Mouse (Mus musculus): ENCODE results near the gene Micall2. TPM values are rescaled to one million over a fixed set of nuclear protein-coding genes. Genes with fewer than 3 reads are reported as not detected.
"Not testable (repeated sequence)": the region's sequence is repeated elsewhere in the genome, so short reads cannot be mapped to it uniquely, and the experiment has no call there.

The Micall2 gene
- total RNA-seq, 2 experiments from 2014 or later: 13.4 to 13.7 TPM

DNA sequence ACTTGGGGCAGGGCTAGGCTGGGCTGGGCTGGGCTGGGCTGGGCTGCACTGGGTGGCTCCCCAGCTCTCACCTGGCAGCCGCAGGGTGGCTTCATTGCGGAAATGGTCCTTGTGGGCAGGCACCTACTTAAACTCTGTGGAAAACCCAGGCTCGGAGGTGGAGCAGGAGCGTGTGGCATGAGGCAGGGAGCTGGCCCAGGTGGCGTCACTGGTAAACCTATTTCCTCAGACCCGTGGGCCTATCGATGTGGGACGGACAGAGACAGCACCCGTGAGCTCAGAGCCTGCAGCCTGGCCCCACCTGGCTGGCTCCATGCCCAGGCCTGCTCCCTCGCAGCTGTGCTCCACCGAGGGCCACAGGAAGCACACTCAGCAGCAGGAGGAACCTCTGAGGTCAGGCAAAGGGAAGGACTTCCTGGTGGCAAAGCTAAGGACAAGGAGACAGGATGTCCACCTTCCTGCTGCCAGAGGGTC lies 3.5 kb downstream of the Micall2 start:
- no peak for DNase-seq (ENCODE audit: low spot score in 2 of 2)

DNA sequence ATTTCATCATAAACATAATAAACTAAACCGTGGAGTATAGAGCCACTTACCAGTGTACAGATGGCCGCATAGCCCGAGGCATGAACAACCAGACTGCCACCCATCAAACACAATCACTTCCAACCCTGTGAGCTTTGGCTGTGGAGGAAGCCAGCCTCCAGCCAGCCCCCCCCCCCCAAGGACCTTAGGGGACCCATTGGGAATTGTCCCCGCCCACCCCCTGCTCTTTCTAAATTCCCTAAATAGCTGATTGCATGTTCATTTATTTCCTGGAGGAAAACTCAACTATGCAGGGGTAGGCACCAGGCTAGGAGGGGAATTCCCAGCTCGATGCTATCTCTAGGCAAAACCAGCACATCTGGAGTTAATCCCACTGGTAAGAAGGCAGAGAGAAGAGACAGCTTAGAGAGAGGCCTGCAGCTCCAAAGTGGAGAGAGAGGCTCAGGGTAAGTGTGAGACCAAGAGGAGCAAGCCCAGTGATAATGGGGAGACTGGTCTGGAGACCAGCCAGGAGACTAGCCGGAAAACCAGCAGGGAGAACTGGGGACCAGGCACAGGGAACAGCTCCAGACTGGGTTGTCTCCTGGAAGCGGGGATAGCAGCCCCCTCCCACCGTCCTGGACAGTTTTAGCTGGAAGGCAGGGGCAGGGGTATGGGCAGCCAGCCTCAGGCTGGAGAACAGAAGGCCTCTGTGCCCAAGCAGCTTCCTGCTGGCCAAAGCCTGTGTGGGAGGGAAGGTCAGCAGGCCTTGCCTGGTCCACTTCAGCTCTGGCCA lies 5.2 kb downstream of the Micall2 start:
- no peak for DNase-seq (ENCODE audit: low spot score in 2 of 2)

DNA sequence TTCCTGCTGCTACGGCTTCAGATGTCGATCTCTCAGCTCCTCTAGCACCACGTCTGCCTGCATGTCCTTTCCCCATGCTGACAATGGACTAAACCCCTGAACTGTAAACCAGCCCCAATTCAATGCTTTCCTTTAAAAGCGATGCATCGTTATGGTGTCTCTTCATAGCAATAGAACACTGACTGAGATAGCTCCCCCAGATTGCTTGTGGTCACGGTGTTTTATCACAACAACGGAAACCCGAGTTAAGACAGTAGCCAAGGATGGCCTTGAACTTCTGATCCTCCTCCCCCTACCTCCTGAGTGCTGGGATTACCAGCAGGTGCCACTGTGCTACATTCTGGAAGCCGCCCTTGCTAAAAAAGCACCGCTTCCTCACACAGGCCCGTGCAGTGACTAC lies 8.9 kb downstream of the Micall2 start:
- DNase-seq (ENCODE audit: low spot score in 2 of 2): no peak

DNA sequence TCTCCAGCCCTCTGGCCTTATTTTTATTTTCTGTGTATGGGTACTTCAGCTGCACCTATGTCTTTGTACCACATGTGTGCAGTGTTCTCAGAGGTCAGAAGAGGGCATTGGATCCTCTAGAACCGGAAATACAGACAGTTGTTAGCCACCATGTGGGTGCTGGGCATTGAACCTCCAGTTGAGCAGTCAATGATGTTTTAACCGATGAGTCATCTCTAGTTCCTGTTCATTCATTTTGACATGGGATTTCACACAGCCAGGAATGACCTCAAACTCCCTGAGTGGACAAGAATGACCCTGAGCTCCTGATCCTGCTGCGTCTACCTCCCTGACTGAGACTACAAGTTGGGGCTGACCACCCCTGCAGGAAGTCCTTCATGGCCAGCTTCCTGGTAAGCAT lies 9.9 kb downstream of the Micall2 start:
- no peak for DNase-seq (ENCODE audit: low spot score in 2 of 2)

DNA sequence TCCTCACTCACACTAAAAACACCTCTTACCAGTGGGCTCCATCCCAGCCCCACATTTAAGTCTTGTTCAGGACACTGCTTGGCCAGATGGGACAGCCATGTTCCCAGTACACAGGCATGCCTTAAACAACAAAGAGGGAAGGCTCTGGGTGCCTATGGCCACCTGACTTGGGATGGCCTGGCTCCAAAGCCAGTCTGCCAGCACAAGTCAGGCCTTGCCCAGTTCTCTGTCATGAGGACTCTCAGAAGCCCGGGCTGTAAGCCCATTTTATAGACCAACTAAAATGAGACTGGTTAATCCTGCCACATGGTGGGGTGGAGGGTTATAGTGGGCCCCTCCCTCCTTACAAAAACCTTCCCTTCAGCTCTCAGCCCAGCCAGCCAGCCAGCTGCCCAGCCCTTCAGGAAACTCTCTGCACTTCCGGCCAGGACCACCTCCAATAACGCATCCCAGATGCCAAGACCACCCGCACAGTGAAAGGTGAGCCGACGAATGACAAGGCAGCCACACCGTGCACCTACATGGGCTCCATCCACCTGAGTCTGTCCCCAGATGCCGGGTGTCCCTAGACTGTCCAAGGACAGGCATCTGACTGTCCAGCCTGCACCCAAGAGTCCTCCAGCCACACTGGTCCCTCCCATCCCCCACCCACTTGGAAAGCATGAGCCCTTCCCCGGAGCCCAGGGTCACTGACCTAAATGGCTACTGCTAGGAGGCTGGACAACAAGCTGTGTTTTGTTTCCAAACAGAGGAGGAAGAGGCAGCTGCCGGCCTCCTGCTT lies 11.6 kb downstream of the Micall2 start:
- DNase-seq (ENCODE audit: low spot score in 2 of 2): no peak

DNA sequence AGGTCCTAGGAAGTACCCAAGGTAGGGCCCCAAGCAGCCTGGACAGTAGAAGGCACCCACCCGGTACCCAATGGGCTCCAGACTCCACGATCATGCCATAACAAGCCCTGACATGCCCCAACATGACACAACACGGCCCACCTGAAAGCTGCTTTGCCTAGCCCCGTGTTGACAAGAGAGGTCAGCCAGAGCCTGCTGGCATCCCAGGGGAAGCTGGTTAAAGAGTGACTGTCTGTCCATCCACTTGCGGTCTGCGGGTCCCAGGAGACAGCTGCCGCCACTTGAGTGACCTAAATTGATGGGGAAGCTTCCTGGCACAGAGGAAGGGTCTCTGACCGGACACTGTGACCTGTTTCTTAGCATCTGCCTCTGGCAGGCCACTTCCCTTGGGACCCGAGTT lies 13.0 kb downstream of the Micall2 start:
- no peak for DNase-seq (ENCODE audit: low spot score in 2 of 2)

DNA sequence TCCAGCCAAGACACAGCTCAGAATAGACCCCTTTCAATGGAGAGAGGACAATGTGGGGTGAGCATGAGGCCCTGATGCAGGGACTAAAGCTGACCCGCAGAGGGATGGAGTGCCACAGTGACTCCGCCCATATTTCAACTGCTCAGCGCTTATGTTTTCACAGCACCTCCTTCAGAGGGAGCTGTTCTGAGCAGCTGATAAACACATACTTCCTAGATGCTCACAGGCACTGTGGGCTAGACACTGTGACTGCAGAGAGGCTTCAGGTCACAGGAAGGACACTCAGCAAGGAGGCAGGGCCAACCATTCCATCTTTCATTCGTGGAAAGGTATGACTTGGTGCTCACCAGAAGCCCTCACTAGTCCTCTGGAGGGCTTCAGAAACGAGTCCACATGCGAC lies 13.4 kb downstream of the Micall2 start:
- no peak for DNase-seq (ENCODE audit: low spot score in 2 of 2)

DNA sequence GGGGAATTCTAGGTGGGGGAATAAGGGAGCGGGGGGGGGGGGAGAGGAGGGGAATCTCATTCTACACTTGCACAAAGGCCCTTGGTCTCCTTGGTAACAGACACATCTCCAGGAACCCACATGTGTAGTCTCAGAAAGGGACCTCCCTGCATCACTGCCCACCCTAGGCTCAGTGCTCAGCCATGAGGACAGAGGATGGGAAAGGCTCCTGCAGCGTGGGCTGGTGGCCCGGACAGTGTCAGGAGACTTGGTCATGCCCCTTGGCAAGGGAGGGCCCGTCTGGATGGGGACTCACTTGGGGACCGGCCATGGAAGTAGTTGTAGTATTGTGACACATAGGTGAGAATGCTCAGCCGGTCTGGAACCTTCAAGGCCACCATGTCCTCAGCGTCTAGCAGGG lies 17.2 kb downstream of the Micall2 start:
- DNase-seq (ENCODE audit: low spot score in 2 of 2): no peak

DNA sequence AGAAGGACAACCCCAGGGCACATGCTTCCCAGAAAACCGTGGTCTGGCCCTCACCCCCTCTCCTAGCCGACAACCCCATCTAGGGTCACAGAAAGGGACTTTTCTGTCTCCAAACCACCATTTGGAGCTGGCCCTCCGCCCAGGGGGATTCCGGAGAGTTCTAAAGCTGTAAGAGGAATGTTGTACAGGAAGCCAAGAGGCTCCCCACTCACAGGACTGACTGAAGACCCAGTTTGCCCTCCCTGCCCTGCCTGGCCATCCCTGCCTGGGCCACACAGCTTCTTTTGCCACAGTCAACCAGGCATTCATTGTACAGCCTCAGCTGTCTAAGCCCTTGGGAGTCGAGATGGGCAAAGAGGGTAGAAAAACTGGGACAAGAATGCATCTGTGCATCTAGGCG lies 17.6 kb downstream of the Micall2 start:
- no peak for DNase-seq (ENCODE audit: low spot score in 2 of 2)

DNA sequence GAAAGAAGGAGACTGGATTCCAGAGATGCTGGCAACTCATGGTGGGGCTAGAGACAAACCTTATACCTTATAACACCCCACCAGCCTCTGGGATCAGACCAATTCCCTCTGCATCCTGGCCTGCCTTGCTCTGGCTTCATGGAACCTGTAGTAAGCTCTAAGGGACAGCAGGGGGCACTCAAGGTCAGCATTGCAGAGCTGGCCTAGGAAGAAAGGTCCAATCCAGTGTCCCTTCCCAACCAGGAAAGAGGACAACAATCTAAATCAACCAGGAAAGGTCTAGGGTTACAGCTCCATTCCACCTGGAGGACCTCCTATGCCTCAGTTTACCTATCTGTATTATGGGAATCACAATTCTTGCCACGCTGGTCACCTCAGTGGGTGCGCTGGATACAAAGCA lies 18.4 kb downstream of the Micall2 start:
- peak in 1 of 2 experiments; percentile 33 for DNase-seq (ENCODE audit: low spot score in 2 of 2)

DNA sequence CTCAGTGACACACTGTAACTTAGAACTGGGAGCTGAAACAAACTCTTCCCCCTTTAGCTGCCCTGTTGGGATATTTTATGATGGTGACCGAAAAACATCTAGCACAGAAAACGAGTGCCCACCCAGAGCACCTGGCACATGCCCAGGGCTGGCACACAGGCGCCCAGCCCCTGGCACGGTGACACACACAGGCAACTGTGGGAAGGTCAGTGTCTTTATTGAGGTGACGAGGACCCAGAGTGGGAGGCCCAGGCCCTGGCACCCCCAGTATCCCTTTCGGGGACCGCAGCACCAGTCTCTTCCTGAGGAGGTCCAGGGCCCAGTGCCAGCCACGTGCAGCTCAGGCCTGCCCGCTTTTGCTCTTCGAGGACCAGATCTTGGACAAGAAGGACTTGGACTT lies 29.6 kb downstream of the Micall2 start:
- no peak for DNase-seq (ENCODE audit: low spot score in 2 of 2)

DNA sequence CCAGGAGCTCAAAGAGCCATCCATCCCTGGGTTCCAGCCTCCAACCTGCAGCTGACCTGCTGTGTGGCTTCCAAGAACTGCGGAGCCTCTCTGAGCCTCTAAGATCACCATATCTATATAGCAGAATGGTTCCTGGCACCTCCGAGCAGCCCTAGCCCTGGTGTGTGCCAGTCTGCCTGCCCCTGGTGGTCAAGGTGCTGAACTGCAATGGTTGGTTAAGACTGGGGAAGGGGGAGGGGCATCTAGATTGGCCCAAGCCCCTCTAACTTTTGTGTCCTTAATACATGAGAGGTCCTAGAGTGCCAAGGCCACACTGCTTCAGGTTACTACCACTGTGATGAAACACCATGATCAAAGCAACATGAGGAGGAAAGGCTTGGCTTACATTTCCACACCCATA lies 33.2 kb downstream of the Micall2 start:
- no peak for DNase-seq (ENCODE audit: low spot score in 2 of 2)

DNA sequence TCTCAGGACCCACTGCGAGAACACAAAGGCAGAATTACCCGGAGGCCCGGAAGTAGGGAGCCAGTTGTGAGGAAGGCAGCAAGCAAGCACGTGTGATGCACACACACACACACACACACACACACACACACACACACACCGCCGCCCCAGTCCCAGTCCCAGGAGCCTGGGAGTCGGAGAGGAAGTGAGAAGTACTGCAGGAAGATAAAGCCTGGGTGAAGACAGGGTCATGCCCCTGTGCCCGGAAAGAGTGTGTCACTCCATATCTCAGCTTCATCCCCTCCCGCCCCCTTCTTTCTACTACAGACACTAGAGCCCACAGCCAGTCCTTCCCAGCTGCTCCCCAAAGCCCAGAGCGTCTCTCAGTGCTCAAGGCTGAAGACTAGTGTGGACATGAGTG lies 33.9 kb downstream of the Micall2 start:
- DNase-seq (ENCODE audit: low spot score in 2 of 2): no peak

DNA sequence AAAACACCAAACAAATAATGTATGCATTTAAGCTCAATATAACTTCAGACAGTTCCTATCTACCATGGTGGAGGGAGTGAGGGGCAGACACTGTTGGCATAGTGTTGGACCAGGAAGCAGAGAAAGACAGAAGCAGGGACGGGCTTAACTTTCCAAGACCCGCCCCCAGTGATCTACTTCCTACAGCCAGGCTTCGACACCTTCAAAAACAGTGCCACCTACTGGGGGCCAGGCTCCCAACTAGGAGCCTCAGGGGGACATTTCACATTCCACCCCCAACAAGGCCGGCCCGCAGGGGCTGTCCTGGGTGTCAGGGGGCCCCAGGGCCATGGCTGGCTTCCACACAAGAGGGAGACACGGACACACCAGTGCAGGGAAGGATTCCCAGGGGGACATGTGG lies 39.2 kb downstream of the Micall2 start:
- DNase-seq (ENCODE audit: low spot score in 2 of 2): no peak

DNA sequence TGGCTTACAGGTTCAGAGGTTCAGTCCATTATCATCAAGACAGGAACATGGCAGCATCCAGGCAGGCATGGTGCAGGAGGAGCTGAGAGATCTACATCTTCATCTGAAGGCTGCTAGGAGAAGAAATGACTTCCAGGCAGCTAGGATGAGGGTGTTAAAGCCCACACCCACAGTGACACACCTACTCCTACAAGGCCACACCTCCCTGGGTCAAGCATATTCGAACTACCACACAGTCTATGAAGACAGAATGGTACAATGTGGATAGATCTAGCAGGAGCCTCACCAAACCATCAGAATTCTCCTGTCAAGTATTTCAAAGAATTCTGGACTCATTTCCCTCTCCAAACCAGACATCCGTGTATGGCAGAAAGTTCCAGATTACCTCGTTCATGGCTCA lies 40.3 kb downstream of the Micall2 start:
- DNase-seq (ENCODE audit: low spot score in 2 of 2): not testable (repeated sequence)

DNA sequence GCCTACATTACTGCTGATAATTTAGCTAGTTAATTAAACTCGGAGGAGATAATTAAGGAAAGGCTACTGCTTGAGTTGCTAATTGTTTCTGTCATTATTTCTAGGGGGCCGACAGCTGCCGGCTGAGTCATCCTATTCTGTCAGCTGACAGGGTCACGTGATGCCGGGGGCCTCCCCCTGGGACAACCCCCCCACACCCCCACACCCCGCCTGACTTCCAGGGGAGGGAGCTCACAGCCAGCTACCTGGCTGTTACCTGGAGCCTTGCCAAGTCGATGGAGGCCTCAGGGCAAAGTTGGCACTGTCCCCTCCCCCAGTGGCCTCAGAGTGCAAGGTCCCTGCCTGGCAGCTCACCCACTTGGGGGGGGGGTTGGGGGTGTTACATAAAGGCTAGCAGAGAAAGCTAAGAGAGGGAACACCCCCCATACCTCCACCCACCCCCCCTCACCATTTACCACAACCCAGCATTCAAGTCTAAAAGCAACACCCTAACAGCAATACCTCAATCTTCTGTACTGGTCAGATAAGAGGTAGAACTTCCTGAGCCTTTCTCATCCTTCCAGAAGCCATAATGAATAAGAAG lies 41.1 kb downstream of the Micall2 start:
- no peak for DNase-seq (ENCODE audit: low spot score in 2 of 2)

DNA sequence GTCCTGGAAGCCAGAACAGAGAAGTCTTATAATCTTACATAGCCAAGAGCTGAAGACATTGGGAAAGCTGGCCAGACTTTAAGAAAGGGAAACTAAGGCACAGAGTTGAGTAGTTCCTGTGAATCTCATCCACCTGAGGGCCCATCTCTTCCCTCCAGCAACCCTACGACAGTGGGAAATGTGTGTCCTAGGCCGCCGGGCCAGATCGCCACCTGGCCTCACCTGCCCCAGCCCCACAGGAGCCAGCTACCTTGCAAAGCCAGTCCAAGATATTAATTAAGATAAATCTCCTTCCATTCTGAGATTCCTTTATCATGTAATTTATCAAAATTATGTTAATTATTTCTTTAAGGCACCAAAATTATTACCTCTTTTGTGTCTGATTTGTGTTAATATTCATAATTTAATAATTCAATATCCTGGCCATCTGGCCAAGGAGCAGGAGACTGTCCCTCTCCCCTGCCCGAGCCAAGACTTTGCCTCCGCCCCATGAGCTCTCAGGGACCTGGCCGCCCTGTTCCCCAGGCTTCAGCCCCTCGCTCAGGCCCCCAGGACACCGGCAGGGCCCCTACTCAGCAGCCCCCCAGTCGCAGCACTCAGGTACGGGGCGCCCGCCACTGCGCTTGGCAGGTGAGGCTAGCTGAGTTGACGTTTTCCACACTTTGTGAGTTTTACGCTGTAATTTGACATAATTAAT lies 41.7 kb downstream of the Micall2 start:
- DNase-seq (ENCODE audit: low spot score in 2 of 2): no peak

DNA sequence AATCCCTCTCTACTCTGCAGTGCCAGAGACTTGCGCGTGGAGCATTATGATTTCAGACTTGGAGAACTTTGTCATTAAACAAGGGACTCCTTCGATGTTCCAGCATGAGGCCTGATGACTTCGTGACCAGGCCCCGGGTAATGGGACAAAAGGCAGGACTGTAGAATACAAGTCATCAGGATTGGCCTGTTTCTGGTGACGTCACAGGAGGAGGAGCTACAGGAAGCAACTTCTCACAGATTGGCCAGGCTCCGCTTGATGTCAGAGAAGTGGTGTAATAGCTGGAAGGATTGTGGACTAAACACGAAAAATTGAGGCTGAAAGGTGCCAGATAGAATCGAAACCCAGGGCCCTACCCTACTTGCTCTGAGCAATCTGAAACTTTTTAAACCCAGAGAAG lies 45.3 kb downstream of the Micall2 start:
- no peak for DNase-seq (ENCODE audit: low spot score in 2 of 2)

DNA sequence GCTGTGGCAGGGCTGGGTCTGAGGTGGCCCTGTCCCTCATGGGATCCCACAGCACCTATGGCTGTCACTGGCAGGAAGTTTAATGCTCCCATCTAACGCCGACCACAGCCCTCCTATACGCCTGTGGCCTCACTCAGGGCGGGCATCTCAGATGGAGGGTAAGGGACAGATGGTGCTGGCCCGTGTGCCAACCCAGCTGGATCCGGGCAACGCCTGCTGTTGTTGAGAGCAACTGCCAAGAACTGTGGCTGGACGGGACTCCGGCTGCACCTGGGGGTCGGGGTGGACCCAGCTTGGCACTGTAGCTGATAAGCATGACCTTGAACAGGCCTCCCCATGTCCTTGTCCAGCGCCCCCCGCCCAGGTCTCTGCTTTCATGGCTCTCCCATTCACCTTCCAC lies 47.8 kb downstream of the Micall2 start:
- DNase-seq (ENCODE audit: low spot score in 2 of 2): no peak

DNA sequence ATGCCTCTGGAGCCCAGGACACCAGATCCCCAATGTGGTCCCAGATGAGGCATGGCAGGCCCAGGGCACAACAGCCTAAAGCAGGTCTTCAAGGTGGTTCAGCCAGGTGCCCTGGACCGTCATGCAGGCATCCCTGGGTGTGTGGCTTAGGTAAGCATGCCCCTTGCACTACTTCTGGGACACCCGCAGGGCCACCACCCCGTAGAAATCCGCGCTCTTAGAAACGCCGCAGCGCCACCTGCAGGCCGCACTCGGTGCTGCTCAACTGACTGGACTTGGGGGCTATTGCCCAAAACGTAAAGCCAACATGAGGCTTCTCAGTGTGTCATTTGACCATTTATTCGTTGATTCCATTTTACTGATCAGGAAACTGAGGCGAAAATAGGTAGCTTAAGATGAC lies 48.5 kb downstream of the Micall2 start:
- no peak for DNase-seq (ENCODE audit: low spot score in 2 of 2)

DNA sequence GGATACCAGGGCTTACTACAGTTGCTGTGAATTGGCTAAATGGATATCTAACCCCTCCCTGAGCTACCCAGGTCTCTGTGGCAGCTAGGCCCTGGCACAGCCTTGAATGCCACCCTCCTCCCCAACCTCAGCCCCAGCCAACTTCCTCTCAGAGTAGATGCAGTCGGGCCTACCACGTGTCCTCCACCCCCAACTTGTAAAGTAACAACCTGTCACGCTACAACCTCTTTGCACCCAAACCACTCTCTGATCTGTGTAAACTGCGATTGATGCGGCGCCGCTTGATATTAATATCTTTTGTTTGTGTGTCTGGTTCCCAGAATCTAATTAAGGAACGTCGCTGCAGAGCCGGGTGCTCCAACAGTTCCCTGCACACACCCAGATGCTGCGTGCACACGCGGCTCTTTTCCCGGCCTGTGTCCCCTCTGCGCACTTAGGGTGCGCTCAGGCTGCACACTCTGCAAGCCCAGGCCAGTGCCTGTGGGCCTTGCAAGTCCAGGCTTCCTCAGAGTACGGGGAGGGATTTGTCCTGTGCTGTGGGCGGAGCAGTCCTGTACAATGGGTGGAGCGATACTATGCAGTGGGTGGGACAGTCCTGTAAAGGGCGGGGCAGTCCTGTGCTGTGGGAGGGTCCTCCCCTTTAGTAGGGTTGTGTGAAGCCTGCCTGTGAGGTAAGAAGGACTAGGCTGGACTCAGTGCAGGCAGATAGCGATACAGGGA lies 49.4 kb downstream of the Micall2 start:
- no peak for DNase-seq (ENCODE audit: low spot score in 2 of 2)

Data from adrenal gland, postnatal 4 days (tissue).